Mouse (Mus musculus): Measurements from ENCODE around the gene Spns2.
A peak's percentile ranks its signal among the peaks of the same experiment; 100 is the strongest.

The Spns2 gene

DNA sequence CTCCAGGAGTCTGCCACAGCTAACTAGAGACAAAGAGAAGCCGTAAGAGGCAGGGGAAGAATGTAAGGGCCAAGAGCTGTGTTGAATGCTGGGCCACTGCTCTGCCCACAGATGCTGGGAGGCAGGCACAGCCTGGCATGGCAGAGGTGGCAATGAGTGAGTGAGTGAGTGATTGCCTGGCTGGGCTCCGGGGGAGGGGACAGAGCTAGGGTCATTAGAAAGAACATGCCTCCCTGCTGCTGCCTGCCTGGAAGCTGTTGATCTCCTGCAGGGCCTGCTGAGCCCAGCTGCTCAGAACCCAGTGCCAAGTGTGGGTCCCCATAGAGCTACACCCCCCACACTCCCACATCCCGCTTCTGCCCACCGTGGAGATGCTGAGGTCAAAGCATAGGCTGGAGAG lies 7.7 kb upstream of the Spns2 start:
- DNase-seq: no peak

DNA sequence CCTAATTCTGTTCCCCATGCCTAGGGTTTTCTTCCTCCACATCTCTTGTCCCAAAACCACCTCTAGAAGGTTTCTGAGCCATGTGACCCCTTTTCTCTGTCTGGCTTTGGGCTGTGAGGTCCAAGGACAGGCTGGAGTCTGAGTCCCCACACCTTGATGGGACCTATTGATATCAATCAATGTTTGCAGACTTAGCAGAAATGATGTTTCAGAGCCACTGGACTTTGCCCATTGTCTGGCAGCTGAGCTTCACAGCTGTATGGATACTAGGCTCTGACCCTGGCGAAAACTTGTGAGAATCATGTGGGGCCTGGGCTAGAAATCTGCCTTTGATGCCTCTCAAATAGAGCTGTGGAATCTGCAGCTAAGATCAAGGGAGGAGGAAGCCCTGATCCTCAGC lies 7.1 kb upstream of the Spns2 start:
- no peak for DNase-seq

DNA sequence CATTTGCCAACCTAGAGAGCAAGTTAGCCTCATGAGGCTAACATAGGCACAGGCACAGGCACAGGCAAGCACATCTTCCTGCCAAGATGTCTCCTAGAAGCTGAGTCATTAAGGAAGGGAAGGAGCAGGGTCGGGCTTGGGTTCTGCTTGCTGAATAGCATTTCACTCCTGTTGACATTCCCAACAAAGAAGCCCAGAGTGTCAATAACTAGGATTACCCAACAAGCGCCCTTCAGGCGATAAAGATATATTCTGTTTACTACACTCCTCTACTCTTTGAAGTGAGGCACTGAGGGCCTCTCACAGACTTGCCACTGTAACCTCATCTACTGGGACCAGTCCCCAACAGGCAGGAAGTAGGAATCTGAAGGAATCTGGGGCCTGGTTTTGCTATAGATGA lies 6.4 kb upstream of the Spns2 start:
- no peak for DNase-seq

DNA sequence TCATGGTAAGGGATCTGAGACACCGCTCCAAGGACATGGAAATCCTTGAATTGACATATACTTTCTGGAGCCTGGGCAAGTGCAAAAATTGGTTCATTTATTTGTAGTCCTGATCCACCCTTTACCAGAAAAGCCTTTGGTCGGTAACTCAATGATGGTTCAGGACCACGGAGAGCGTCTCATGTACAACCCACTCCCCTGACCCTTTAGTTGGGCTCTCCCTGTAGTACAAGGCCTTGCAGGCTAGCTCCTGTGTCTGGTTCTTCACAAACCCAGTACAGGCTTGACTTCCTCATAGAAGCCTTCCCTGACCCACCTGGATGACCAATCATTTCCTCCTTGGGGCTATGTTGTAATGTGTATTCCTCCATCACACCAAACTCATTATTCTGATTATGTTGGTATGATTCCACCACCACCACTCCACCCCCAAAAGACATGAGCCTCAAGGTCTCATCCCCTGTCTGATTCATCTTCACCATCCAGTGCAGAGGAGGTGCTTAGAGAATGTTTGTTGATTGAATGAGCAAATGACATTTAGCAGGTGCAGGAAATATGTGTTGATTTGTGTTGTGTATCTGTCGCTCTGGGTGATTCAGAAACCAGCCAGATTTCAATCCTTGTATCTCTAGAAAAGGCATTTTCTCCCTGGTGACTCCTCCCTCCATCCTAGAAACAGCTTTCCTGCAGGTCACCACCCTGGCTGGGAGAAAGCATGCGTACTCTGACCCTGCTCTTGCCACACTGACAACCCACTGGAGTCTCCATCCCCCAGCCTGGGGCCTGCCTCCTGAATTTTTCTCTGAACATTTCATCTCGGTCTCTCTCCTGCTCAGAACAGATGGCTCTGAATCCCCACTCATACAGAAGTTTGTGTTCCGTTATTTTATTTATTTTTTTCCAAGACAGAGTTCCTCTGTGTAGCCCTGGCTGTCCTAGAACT lies 4.6 kb upstream of the Spns2 start:
- DNase-seq: no peak

DNA sequence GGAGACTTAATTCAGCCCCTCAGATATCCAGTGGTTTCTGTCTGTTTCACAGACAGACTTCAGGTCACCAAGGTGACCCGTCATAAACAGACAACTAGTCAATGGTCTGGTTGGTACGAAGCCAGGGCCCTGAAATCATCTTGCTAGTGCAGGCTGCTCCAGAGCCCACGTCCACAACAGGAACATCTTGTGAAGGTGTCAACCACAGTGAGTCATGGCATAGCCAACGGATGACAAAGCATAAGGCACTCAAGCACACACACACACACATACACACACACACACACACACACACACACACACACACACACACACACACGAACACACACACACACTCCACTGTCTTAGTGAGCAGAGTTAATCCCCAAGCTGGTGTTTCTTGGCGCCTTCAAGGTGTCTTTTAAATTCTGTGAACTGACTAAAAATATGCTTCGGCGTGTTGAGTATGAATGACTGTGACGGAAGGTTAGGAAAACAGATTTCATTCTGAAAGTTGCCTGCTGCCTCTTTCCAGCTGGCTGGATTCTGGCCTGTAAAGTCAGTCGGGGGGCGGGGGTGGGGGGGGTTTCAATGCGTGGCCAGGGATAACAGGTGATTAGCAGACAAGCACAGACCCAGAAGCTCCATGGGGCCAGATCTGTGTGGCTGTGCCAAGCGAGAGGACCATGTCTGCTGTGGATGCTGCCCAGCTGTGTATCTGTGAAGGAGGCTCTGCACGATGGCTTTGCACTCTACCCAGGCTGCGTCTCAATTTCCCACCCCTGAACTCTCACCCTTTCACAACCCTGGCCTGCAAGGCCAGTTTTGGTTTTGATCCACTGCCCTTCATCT lies 1.6 kb upstream of the Spns2 start:
- no peak for DNase-seq

DNA sequence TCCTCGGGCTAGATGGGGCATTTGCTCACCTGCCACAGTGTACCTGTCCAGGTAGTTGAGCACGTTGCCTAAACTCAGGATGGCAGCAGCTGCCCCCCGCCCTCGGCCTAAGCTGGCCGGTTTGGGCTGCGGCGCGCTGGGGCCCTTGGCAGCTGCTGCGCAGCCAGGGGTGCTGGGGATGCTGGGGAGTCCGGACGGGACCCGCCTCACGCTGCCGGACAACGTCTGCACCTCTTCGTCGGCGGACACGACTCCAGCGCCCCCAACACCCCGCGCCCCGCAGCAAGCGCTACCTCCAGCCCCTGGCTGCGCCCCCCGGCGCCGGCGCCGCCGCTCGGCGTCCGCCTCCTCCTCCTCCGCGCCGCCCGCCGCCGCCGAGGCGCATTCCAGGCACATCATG lies 307 bp downstream of the Spns2 start:
- DNase-seq: no peak

DNA sequence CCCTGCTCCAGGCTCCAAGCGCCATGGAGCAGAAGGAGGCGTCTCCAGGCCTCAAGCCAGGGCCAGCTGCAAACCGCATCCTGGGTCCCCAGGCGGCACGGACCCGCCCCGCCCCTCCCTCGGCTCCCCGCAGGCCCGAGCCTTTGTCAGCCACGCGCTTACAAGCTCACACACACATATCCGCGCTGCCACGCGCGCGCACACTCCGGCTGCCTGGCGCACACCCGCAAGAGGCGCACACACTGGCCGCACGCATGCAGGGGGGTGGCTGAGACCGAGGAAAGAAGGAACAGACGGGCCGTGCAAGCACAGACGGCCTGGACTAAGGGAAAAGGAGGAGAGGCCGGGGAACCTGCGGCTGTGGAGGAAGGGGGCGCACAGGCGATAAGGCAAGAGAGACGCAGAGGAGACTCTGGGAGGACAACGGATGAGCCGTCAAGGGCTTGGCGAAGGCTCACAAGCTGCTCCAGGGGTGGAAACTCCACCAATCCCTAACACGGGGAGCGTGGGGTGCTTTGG lies 892 bp downstream of the Spns2 start:
- DNase-seq: peak; percentile 79

DNA sequence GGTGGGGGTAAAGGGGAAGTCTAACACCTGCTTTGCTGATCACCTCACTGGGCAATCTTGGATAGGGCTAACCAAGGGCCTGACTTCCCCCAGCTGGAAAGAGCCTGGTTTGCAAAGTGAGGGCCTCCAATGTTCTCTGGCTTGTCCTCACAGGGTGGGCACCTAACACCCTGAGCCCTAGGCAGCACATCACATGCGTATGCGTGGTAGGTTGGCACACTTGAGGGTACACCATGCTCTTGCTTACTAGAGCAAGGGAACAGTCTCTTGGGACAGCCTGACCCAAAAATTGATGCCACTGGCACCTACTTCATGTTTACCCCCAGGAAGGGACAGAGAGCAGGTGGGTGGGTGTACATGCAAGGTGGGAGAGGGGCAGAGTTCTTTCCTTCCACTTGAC lies 2.0 kb downstream of the Spns2 start:
- DNase-seq: no peak

DNA sequence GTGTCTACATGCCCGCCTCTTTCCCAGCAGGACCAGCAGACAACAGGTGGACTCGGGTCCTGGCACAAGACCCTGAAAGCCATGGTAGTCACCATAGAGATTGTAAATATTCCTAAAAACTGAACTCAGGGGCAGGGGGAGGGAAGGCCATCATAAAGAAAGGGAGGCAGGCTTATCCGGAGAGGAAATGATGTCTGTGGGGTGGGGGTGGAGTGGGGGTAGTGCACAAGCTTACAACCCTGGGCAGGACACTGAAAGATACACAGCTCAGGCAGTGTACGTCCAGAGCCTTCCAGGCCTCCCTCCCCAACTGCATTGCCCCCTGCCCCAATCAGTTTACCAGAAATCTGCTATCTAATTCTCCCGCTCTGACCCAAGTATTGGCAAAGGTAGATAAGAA lies 2.5 kb downstream of the Spns2 start:
- no peak for DNase-seq

DNA sequence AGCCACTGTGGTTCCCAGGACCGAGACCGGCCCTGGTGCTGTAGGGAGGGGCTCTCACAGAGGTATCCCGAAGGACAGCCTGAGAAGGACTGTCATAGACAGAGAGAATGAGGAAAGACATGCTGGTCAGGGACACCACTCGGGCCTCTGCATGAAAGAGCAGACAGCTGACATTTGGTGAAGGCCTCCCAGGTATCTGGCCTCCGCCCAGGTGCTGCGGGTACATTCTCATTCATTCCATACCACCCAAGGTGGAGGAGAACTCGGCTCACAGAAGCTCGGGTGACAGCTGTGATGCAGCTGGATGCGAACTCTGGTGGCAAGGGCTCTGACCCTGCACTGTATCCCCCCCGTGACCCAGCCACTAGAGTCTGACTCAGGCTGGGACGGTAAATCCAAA lies 3.7 kb downstream of the Spns2 start:
- DNase-seq: no peak

DNA sequence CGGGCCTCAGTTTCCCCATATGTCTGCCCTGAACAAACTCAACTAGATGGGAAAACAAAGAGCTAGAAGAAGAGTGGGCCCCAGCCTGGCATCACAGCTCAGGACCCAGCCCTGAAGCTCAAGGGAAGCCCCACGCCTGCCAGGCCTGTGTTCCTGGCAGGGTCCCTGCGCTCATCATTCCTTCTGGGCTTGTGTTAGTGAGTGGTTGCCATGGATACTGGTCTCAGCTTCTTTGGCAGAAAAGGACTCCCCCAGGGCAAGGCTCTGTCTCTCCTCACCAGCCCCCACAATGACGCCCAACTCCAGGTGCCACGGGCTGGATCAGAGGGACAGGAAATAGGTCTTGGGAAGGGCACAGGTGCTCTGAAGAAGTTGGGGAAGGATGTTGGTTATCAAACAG lies 4.5 kb downstream of the Spns2 start:
- DNase-seq: peak; percentile 47

DNA sequence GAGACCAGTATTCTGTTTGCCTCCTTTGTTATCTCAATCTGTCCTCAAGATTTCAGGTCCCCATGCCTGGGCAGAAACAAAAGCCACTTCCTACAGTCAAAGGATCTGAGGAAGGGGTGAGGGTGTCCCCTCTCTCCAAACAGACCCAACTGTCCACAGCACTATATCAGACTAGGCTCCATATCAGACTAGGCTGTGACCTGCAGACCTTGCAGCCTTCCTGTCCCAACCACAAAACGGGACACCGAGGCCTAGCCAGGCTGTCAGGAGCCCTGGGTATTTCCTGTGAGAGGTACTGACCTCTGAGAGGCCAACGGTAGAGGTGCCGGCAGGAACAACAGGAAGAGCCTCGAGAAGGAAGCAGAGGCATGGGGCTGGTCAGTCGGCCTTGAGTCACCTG lies 5.2 kb downstream of the Spns2 start:
- no peak for DNase-seq

DNA sequence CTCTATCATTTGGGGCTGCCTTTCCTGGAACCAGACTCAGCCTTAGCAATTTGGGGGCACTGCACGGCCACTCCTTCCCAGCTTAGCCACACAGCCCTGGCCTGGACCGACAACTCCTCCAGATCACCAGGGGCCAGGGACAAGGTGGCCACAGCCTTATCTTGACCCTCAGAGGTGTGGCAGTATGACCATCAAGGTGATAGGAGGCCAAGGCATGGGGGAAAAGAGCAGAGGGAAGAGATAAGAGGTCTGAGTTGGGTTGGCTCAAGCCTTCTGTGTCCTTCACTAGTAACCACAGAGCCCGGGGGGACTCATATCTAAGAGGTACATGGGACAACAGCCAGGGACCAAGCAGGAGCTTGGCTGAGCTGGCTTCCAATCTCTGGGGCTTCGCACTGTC lies 7.8 kb downstream of the Spns2 start:
- DNase-seq: no peak

DNA sequence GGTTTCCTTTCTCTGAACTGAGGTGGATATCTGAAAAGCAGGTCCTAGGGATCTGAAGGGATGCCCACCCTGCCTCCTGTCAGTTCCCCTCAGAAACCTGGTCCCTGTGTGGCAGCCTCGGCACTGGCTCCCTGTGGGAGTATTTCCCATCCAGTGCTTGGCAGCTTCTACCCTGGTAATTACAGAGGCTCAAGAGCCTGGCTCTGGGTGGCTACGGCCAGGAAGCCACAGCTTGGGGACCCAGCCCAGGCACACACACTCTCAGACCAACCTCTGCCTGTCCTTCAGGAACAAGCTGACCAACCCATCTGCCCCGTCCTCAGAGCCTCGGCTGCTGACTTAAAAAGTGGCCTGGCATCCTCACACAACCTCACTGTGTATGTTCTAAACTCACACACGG lies 8.4 kb downstream of the Spns2 start:
- DNase-seq: no peak

DNA sequence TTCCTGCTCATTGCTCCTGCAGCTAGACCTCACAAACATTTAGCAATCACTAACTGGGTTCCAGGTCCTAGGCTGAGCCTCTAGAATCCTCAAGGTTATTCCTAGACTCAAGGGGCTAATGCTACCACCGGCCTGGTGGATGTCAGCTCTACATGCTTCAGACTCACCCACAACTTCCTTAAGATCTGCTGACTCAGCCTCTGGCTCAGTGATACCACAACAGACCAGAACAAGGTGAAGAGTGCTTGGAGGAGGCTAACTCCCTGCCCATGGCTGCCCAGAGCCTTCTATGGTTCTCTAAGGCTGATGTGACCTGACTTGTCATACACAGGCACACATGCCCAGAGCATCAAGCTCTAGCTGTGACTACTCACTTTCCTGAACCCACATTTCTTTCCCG lies 10.2 kb downstream of the Spns2 start:
- DNase-seq: no peak

DNA sequence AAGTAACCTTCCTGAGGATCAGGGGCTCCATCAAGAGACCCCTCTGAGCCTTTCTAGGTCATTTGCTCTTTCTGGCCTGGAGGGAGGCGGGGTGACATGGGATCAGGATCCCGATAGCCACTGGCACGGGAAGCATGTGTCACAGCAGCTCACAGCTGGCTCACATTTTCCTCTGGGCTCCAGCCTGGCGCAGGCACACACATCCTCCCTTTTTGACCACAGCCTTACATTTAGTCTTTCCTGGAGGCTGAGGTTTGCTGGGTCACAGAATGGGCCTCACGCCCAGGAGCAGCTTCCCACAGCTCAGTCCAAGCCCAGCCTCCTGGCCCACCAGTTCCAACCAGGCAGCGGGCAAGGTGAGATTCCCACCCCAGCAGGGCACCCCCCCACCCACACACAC lies 11.5 kb downstream of the Spns2 start:
- no peak for DNase-seq

DNA sequence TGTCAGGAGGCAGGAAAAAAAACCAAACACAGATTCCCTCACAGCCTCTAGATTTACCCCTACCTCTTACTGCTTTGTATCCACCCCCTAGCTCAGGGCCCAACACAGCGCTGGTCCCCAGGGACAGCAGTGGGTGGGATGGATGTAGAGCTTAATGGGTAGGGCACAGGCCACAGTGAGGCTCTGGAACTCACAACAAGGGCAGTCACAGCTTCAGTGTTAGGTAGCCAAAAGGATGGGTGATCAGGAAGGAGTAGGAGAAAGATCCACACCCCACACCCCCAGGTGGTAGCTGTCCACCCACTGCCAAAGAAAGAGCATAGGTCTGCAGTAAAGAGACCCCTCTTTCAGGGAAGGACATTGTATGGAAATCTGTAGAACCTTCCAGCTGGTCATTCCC lies 12.1 kb downstream of the Spns2 start:
- DNase-seq: no peak

DNA sequence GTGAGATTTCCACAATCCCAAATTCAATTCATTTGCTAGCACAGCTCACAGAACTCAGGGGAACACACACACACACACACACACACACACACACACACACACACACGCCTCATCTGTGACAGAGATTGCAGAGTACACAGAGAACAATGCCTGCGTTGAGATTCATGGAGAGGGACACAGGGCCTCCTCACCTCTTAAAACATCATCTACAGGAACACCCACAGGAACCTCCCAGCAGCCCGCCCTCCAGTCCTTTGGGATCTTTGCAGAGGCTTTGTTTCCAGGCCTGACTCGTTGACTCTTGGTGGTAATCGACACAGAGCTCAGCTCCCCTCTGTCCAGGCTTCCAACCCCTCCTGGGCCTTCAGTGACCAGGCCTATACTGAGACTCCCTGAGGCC lies 12.5 kb downstream of the Spns2 start:
- no peak for DNase-seq

DNA sequence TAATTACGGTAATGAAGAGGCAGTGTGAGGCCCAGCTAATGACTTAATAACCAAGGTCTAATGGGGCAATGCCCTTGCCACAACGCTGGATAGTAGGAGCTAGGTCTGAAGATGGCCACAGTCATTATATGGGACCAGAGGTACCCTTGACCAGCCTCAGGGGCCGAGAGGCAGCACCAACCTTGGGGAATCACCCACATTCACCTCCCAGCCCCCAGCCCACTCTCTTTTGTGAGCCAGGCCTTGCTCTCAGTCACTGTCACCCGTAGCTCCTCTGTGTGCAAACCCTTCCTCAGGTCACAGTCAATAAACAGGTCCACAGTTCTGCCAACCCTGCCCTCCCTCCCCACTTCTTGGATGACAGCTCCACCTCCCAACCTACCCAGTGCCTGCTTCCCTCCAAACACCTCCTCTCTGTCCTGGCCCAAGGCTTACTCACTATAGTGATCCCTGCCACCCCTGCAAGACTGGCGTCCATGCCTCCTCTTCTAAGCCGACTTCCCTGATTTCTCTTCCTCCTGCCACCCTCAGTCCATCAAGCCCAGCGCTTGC lies 13.6 kb downstream of the Spns2 start:
- DNase-seq: no peak

DNA sequence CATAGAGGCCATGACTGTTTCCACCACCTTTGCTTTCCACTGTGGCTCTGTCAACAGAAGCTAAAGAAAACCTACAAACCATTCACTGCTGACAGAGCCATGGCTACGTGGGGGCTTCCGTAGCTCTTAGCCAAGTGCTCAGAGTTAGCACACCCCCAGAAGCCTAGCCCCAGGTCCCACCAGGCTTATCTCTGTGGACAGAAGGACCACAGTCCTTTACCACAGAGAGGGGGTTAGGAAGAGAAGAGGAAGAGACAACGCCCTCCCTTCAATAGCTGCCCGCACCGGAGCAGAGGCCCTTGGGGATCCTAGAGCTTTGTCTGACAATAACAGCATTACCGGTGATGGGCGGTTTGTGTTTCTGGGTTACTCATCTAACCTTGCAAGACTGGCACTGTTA lies 14.3 kb downstream of the Spns2 start:
- DNase-seq: no peak

DNA sequence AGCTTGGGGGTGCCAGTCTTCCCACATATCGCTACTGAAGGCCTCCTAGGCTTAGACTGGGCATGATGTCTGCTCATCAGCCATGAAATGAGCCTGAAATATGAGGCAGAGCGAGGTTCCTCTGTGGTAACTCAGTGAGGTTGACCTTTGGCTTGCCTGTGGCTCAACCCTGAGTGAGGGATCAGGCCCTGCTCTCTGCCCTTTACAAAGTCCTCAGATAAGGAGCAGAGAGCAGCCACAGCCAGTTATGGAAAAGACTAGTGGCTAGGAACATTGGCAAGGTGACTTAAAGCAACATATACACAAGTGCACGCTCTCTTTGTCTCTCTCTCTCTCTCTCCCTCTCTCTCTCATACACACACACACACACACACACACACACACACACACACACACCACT lies 14.8 kb downstream of the Spns2 start:
- no peak for DNase-seq

DNA sequence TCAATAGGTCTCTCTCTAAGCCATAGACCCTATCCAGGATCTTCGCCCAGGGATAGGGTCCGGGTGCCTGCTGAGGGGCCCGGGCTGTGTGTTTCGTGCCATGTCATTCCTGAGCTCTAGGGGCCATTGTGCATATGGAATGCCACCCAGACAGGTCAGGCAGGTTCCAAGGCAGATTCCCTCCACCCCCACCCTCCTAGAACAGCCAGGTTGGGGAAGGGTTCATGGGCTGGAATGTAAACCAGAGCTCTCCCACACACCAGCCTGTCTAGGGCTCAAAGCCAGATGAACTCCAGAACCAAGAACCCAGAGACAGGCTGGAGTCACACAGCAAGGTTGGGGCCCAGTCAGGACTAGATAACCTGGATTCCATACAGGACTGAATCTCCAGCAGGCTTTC lies 16.2 kb downstream of the Spns2 start:
- DNase-seq: no peak

DNA sequence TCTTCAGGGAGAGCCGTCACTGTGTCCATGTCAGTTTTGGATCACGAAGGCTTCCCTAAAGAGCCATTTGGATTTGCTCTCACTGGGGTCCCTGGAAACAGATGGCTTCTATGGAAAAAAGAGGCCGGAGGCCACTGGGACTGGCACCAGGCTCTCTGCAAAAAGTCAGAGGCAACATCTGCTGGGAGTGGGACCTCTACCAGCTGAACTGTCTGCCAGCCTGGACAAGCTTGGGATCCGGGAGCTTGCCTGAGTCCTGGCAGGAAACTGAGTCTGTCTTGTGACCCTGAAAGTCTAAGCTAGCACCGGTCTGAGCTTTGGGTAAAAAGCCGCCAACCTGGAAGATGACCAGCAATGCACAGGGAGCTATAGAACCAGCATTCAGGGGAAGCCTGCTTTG lies 18.3 kb downstream of the Spns2 start:
- no peak for DNase-seq

DNA sequence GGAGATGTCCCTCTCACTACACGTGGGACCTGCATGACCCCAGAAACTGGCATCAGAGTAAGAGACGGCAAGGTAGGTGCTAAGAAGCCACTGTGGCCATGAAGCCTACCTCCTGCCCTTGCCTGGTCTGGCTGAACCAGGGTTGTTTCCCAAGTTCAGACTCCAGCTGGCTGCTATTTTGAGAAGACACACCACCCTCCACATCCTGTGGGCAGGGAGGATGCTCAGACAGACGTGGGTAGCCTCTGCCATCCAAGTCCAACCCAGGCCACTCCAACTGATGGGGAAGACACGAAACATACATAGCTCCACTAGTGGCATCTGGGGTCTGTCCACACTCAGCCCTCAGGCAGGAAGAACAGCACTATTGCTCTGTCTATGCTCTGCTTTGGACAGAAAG lies 19.7 kb downstream of the Spns2 start:
- DNase-seq: no peak

Data from right cerebral cortex, postnatal 4 days (tissue).